Mouse (Mus musculus) stomach, postnatal 0 days (tissue): ENCODE data around the gene Dnajc16. TPM values are rescaled to one million over a fixed set of nuclear protein-coding genes. Genes with fewer than 3 reads are reported as not detected.

Experiments
- ATAC-seq: fragments of 200-750 bp; cut with Nextera tagmentation; 2 replicates; pipeline ENCODE4 v1.8.0; 2017; ENCODE audit not compliant: low FRiP score, low TSS enrichment
- DNase-seq: peaks from one replicate; pipeline ENCODE4 v3.0.0-alpha.2; 2016; ENCODE audit warnings: low spot score
- H3K27ac ChIP-seq: fragments of 300-500 bp; sonication (generic); replicated peaks from 2 replicates; pipeline ENCODE4 v1.5.1; 2014; ENCODE audit warnings: mild to moderate bottlenecking, control low read depth
- H3K27me3 ChIP-seq: fragments of 300-500 bp; sonication (generic); 2 replicates; pipeline ENCODE4 v1.6.1; 2014; ENCODE audit warnings: low read length; ENCODE audit not compliant: control insufficient read depth, insufficient read depth
- H3K36me3 ChIP-seq: fragments of 300-500 bp; sonication (generic); 2 replicates; pipeline ENCODE4 v1.6.1; 2014; ENCODE audit warnings: low read length, mixed read lengths; ENCODE audit not compliant: control insufficient read depth, insufficient read depth
- H3K4me1 ChIP-seq: fragments of 300-500 bp; sonication (generic); replicated peaks from 2 replicates; pipeline ENCODE4 v1.6.1; 2014; ENCODE audit warnings: antibody characterized with exemption; ENCODE audit not compliant: control insufficient read depth, insufficient read depth
- H3K4me2 ChIP-seq: fragments of 300-500 bp; sonication (generic); replicated peaks from 2 replicates; pipeline ENCODE4 v1.6.1; 2014; ENCODE audit warnings: low read depth, mild to moderate bottlenecking, control low read depth, moderate library complexity
- H3K4me3 ChIP-seq: fragments of 300-500 bp; sonication (generic); 2 replicates; pipeline ENCODE4 v1.5.1; 2014; ENCODE audit warnings: low read depth, low read length, control low read depth
- H3K9ac ChIP-seq: fragments of 300-500 bp; sonication (generic); 2 replicates; pipeline ENCODE4 v1.6.1; 2014; ENCODE audit warnings: mild to moderate bottlenecking, low read length, control low read depth, mixed read lengths
- H3K9me3 ChIP-seq: fragments of 300-500 bp; sonication (generic); 2 replicates; pipeline ENCODE4 v1.6.1; 2016; ENCODE audit warnings: low read length; ENCODE audit not compliant: control insufficient read depth
- CTCF ChIP-seq: IDR thresholded peaks from 2 replicates; pipeline ENCODE4 v1.5.1; 2016; ENCODE audit warnings: antibody characterized with exemption, low read depth, mild to moderate bottlenecking, moderate library complexity
- EP300 ChIP-seq: optimal IDR thresholded peaks from 2 replicates; pipeline ENCODE3; 2016; ENCODE audit warnings: antibody characterized with exemption
- WGBS: fragments of 180-500 bp; shearing (Covaris S2); extraction: QIAGEN DNeasy Blood & Tissue Kit; methylation state at CpG from one replicate; pipeline ENCODE4 v1.1.7; 2014; 5-methylcytosine and 5-hydroxymethylcytosine counted together
- polyA plus RNA-seq: library from polyadenylated mRNA; unstranded; fragments of >200 nt; fragmentation: Nextera tagmentation; extraction: Ambion mirVana; gene quantifications from 2 replicates; pipeline ENCODE4 v1.2.1, GENCODE M21; 2015

Gene Dnajc16
- polyA plus RNA-seq, 1 experiment from 2014 or later, result 3.1 TPM

GRCm38 (mm10) chr4:141738015-141738414 lies 52.7 kb downstream of the Dnajc16 start:
- Histone ChIP-seq H3K9me3 (no peaks in the 10 kb centered on the region), H3K36me3 (no peaks in the 10 kb centered on the region), H3K4me1 (no peaks in the 10 kb centered on the region), H3K27ac (no peak overlapping the region), H3K4me3 (no peak overlapping the region), H3K4me2 (no peak overlapping the region), H3K27me3 (no peaks in the 10 kb centered on the region), H3K9ac (no peak overlapping the region)
- no peak for DNase-seq
- WGBS, result 60% methylated on average over 8 of the region's 8 CpGs
- ATAC-seq, result no peak
- no peak for TF ChIP-seq CTCF
- TF ChIP-seq EP300, result no peak

GRCm38 (mm10) chr4:141736856-141737255 lies 53.9 kb downstream of the Dnajc16 start:
- no peak for DNase-seq

GRCm38 (mm10) chr4:141735206-141735560 lies 55.5 kb downstream of the Dnajc16 start:
- WGBS, result 20% methylated on average over 9 of the region's 9 CpGs
- TF ChIP-seq CTCF, result no peak
- no peak for TF ChIP-seq EP300
- no peaks in the 10 kb centered on the region for H3K36me3 ChIP-seq

More at GRCm38 (mm10) chr4:141736856-141737255, 53.9 kb downstream of the Dnajc16 start:
- Histone ChIP-seq H3K27ac (no peak overlapping the region), H3K9me3 (no peaks in the 10 kb centered on the region), H3K27me3 (no peaks in the 10 kb centered on the region), H3K4me1 (no peaks in the 10 kb centered on the region), H3K9ac (no peak overlapping the region), H3K4me3 (no peak overlapping the region), H3K4me2 (no peak overlapping the region), H3K36me3 (no peaks in the 10 kb centered on the region)
- TF ChIP-seq EP300, result no peak
- TF ChIP-seq CTCF, result no peak
- no peak for ATAC-seq
- 61% methylated on average over 4 of the region's 4 CpGs for WGBS

GRCm38 (mm10) chr4:141734446-141735205 lies 56.1 kb downstream of the Dnajc16 start:
- no peaks in the 10 kb centered on the region for H3K36me3 ChIP-seq
- ATAC-seq (peak; percentile 91), DNase-seq (peak; percentile 88)
- no peaks in the 10 kb centered on the region for H3K9me3 ChIP-seq
- no peak for TF ChIP-seq EP300
- TF ChIP-seq CTCF, result no peak
- 4% methylated on average over 24 of the region's 24 CpGs for WGBS
- H3K4me1 ChIP-seq, result no peaks in the 10 kb centered on the region
- H3K4me3 ChIP-seq, result peak overlapping the region; percentile 34
- no peaks in the 10 kb centered on the region for H3K27me3 ChIP-seq
- peak overlapping the region; percentile 43; the same call in 1 of the 2 replicates for H3K9ac ChIP-seq
- peak overlapping the region; percentile 71 for H3K27ac ChIP-seq
- H3K4me2 ChIP-seq, result peak overlapping the region; percentile 61

More at GRCm38 (mm10) chr4:141735206-141735560, 55.5 kb downstream of the Dnajc16 start:
- Histone ChIP-seq H3K9ac (no peak overlapping the region), H3K4me1 (no peaks in the 10 kb centered on the region), H3K4me2 (peak overlapping the region; percentile 61), H3K4me3 (peak overlapping the region; percentile 34; the same call in 1 of the 2 replicates), H3K27ac (peak overlapping the region; percentile 71; the same call in 1 of the 2 replicates), H3K9me3 (no peaks in the 10 kb centered on the region), H3K27me3 (no peaks in the 10 kb centered on the region)
- peak; percentile 6; the same call in 1 of the 2 replicates for ATAC-seq
- DNase-seq, result no peak

- no peaks in the 10 kb centered on the region for H3K27me3 ChIP-seq
- 65% methylated on average over 5 of the region's 5 CpGs for WGBS
- H3K27ac ChIP-seq, result no peak overlapping the region
- H3K9me3 ChIP-seq, result no peaks in the 10 kb centered on the region
- ATAC-seq (peak; percentile 46), DNase-seq (peak; percentile 44)
- no peak overlapping the region for H3K9ac ChIP-seq
- no peaks in the 10 kb centered on the region for H3K36me3 ChIP-seq
- TF ChIP-seq CTCF (no peak), EP300 (no peak)
- no peak overlapping the region for H3K4me2 ChIP-seq
- no peak overlapping the region for H3K4me3 ChIP-seq
- H3K4me1 ChIP-seq, result no peaks in the 10 kb centered on the region
Measured at GRCm38 (mm10) chr4:141731766-141732165, 59.0 kb downstream of the Dnajc16 start.

GRCm38 (mm10) chr4:141730401-141730800 lies 60.3 kb downstream of the Dnajc16 start:
- Histone ChIP-seq H3K4me2 (no peak overlapping the region), H3K4me1 (no peaks in the 10 kb centered on the region), H3K36me3 (no peaks in the 10 kb centered on the region), H3K27ac (no peak overlapping the region), H3K4me3 (no peak overlapping the region), H3K9ac (no peak overlapping the region), H3K9me3 (no peaks in the 10 kb centered on the region), H3K27me3 (no peaks in the 10 kb centered on the region)
- WGBS, result 80% methylated on average over 13 of the region's 13 CpGs
- DNase-seq (no peak), ATAC-seq (no peak)
- no peak for TF ChIP-seq EP300
- no peak for TF ChIP-seq CTCF
